Mouse (Mus musculus) kidney, adult 2 months (tissue): ENCODE measurements around the gene Sav1.

Experiments used
- CTCF ChIP-seq: fragments of 200-500 bp; conservative IDR thresholded peaks from 2 replicates; pipeline ENCODE4 v1.5.1; 2011; ENCODE audit warnings: low read depth, mild to moderate bottlenecking, control low read depth, low read length, moderate library complexity, mixed read lengths; ENCODE audit not compliant: insufficient read depth, insufficient read length
- POLR2A ChIP-seq: fragments of 200-500 bp; IDR thresholded peaks from one replicate; pipeline ENCODE4 v1.6.1; 2011; ENCODE audit warnings: low read depth, low read length, control low read depth

- TF ChIP-seq CTCF (no peak), POLR2A (no peak)
Observed at GRCm38 (mm10) chr12:69926716-69927115, 60.1 kb downstream of the Sav1 start.
